Mouse (Mus musculus) embryonic facial prominence, embryonic 12.5 days (tissue): Measurements from ENCODE around the gene Tbx19. TPM values are rescaled to one million over a fixed set of nuclear protein-coding genes. Genes with fewer than 3 reads are reported as not detected.

Experiments
- ATAC-seq: fragments of 200-750 bp; cut with Nextera tagmentation; 2 replicates; pipeline ENCODE4 v1.8.0; 2017; ENCODE audit not compliant: insufficient number of reproducible peaks, insufficient read depth, low FRiP score, low TSS enrichment
- H3K27ac ChIP-seq: fragments of 300-500 bp; sonication (generic); 2 replicates; pipeline ENCODE4 v1.5.1; 2016; ENCODE audit warnings: mild to moderate bottlenecking
- H3K27me3 ChIP-seq: fragments of 300-500 bp; sonication (generic); 2 replicates; pipeline ENCODE4 v1.6.1; 2016; ENCODE audit warnings: mild to moderate bottlenecking, moderate library complexity
- H3K36me3 ChIP-seq: fragments of 300-500 bp; sonication (generic); 2 replicates; pipeline ENCODE4 v1.6.1; 2016; ENCODE audit warnings: mild to moderate bottlenecking
- H3K4me1 ChIP-seq: fragments of 300-500 bp; sonication (generic); 2 replicates; pipeline ENCODE4 v1.6.1; 2016
- H3K4me2 ChIP-seq: fragments of 300-500 bp; sonication (generic); replicated peaks from 2 replicates; pipeline ENCODE4 v1.6.1; 2016; ENCODE audit warnings: mild to moderate bottlenecking, moderate library complexity
- H3K4me3 ChIP-seq: fragments of 300-500 bp; sonication (generic); 2 replicates; pipeline ENCODE4 v1.5.1; 2016; ENCODE audit warnings: mild to moderate bottlenecking
- H3K9ac ChIP-seq: fragments of 300-500 bp; sonication (generic); 2 replicates; pipeline ENCODE4 v1.6.1; 2016; ENCODE audit warnings: mild to moderate bottlenecking, moderate library complexity
- H3K9me3 ChIP-seq: fragments of 300-500 bp; sonication (generic); 2 replicates; pipeline ENCODE4 v1.6.1; 2016; ENCODE audit warnings: mild to moderate bottlenecking, moderate library complexity
- WGBS: fragments of 180-500 bp; shearing (Covaris S2); methylation state at CpG from one replicate; pipeline ENCODE4 v1.1.7; 2016; 5-methylcytosine and 5-hydroxymethylcytosine counted together
- polyA plus RNA-seq: library from polyadenylated mRNA; unstranded; fragments of >200 nt; fragmentation: Nextera tagmentation; extraction: Ambion mirVana; gene quantifications from 2 replicates; pipeline ENCODE4 v1.2.1, GENCODE M21; 2016

Tbx19 gene
- polyA plus RNA-seq, 1 experiment from 2014 or later: not detected

DNA sequence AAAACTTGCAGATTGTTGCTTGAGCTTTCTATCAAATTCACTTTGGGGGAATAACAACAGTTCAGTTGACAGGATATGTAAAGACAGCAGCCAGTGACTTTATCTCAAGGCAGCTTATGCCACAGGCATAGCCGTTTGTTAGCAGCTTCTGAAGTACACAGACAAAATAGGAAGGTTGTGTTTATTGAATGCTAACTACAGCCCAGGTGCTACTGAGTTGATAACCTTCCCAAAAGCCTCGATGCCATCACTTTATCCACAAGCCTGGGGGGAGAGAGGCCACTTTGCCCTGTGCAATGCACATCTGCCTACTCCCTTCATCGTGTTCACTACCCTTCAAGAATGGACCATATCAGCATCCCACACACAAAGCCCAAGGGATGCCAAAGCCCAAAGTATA is 20.3 kb downstream of the Tbx19 start:
- 80% methylated on average over 3 of the region's 3 CpGs for WGBS
- ATAC-seq: no peak
- H3K4me2 ChIP-seq: no peak overlapping the region
- no peaks in the 10 kb centered on the region for H3K27me3 ChIP-seq
- H3K36me3 ChIP-seq: no peaks in the 10 kb centered on the region
- no peak overlapping the region for H3K9ac ChIP-seq
- H3K9me3 ChIP-seq: no peaks in the 10 kb centered on the region
- no peak overlapping the region for H3K4me3 ChIP-seq
- H3K4me1 ChIP-seq: no peaks in the 10 kb centered on the region; the same call in 1 of the 2 replicates
- H3K27ac ChIP-seq: no peak overlapping the region

DNA sequence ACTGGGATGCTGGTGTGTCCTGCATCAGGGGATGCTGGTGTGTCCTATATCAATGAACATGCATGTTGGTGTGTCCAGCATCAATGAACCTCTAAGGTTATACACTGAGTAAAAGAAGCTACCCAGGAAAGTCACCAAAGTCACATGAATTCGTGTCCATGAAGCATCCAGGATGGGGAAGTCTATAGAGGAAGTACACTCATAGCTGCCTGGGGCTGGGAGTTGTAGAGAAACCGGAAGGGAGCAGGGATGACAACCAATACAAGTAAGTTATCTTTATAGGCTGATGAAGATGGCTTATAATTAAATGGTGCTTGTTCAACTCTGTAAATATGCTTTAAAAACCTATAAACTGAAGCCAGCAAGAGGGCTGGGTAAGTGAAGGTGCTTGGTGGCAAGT is 26.7 kb downstream of the Tbx19 start:
- 73% methylated on average over 2 of the region's 2 CpGs for WGBS
- H3K27me3 ChIP-seq: no peaks in the 10 kb centered on the region
- no peak for ATAC-seq
- no peak overlapping the region for H3K9ac ChIP-seq
- no peak overlapping the region for H3K4me3 ChIP-seq
- H3K36me3 ChIP-seq: no peaks in the 10 kb centered on the region
- no peaks in the 10 kb centered on the region for H3K9me3 ChIP-seq
- H3K4me2 ChIP-seq: no peak overlapping the region
- H3K27ac ChIP-seq: no peak overlapping the region
- H3K4me1 ChIP-seq: no peaks in the 10 kb centered on the region

DNA sequence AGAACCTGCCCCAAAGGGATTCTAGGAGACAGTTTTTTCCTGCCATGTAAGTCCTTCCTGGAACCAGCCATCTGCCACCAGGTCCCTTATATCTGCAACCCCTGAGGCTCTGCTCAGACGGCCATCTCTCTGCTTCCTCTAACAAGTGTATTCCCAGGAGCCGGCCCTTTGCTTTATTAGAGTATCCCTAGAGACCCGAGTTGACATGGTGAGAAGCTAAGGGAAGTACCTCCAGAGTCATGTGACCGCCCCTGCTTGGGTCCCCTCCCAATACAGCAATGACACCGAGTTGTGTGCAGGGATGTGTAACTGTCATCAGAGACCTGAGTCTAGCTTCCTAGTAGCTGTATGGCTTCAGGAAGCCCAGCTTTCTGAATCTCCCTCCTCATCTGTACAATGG is 27.3 kb downstream of the Tbx19 start:
- H3K27ac ChIP-seq: no peak overlapping the region
- WGBS: 65% methylated on average over 5 of the region's 5 CpGs

DNA sequence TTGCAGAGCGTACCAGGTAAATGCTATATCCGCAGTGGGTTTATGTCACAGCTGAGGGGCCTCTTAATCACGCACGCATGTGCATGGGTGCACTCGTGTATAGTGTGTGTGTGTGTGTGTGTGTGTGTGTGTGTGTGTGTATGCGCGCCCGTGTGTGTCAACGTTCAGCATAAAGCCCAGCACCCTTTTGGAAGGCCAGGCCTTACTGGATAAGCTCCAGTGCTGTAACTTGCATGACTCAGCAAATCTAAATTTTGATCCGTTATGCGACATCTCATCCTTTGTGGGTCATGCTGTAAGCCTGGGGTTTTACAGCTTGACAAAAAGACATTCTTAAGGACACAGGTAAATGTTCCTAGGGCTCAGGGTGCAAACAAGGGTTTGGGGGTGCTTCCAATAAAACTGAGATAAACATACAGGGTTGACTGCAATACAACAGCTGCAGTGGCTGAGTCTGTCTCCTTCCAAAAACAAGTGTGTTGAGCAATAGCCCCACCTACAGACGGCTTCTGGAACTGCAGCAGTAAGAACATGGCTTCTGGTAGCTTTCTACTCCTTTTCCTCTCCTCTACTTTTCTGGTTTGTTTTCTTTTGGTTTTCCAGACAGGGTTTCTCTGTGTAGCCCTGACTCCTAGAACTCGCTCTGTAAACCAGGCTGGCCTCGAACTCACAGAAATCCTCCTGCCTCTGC is 28.2 kb downstream of the Tbx19 start:
- H3K9ac ChIP-seq: no peak overlapping the region
- no peak for ATAC-seq
- 76% methylated on average over 14 of the region's 14 CpGs for WGBS

More for the DNA sequence above, 27.3 kb downstream of the Tbx19 start:
- Histone ChIP-seq H3K27me3 (no peaks in the 10 kb centered on the region), H3K9me3 (no peaks in the 10 kb centered on the region), H3K36me3 (no peaks in the 10 kb centered on the region), H3K4me3 (no peak overlapping the region), H3K9ac (no peak overlapping the region), H3K4me2 (no peak overlapping the region), H3K4me1 (no peaks in the 10 kb centered on the region)
- ATAC-seq: no peak

DNA sequence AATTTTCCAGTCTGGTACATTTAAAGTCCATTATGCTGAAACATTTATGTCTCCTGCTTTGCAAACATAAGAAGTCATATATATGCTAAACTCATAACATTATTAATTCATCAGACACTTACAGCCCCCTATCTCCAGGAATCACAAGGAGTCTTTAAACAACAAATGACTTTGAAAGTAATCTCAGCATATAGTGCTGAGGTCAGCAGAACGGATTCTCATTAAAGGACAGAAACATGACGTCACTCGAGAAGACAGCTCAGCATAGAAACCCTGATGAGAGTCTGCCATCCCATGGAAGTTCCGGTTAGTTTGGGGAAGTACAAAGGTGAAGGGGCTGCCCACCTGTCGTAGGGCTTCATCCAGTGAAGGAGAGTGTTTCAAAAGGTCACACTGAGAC is 31.0 kb downstream of the Tbx19 start:
- no peak for ATAC-seq
- no peaks in the 10 kb centered on the region for H3K36me3 ChIP-seq
- H3K9ac ChIP-seq: no peak overlapping the region
- H3K27me3 ChIP-seq: no peaks in the 10 kb centered on the region
- WGBS: 74% methylated on average over 5 of the region's 5 CpGs
- no peak overlapping the region for H3K27ac ChIP-seq
- H3K4me3 ChIP-seq: no peak overlapping the region
- H3K4me1 ChIP-seq: no peaks in the 10 kb centered on the region
- H3K9me3 ChIP-seq: no peaks in the 10 kb centered on the region
- H3K4me2 ChIP-seq: no peak overlapping the region

More for the DNA sequence above, 28.2 kb downstream of the Tbx19 start:
- no peak overlapping the region for H3K4me3 ChIP-seq
- no peaks in the 10 kb centered on the region for H3K27me3 ChIP-seq
- H3K4me1 ChIP-seq: no peaks in the 10 kb centered on the region
- no peak overlapping the region for H3K27ac ChIP-seq
- H3K4me2 ChIP-seq: no peak overlapping the region
- no peaks in the 10 kb centered on the region for H3K36me3 ChIP-seq
- no peaks in the 10 kb centered on the region for H3K9me3 ChIP-seq

DNA sequence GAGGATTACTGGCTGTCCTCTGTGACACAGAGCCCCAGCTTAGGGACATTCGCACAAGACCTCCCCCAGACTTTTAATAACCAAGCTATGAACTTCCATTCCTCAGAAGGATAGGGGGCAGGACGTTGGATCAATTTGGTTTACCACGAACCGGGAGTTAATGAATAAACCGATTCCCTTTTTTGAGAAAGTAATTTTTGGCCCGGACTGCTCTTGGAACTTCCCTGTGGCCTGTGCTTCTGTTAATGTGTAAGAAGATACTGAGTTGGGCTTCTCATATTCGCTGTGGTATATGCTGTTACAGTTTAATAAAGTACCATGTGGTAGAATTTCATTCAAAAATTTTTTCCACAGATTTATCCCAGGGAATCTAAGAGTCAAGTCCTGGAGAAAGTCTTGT is 39.5 kb downstream of the Tbx19 start:
- Histone ChIP-seq H3K9me3 (no peaks in the 10 kb centered on the region), H3K4me2 (no peak overlapping the region), H3K27me3 (no peaks in the 10 kb centered on the region), H3K4me3 (no peak overlapping the region), H3K9ac (no peak overlapping the region), H3K36me3 (no peaks in the 10 kb centered on the region), H3K27ac (no peak overlapping the region), H3K4me1 (peaks cover 6% of the 10 kb centered on the region; the same call in 1 of the 2 replicates)
- WGBS: 77% methylated on average over 7 of the region's 7 CpGs
- ATAC-seq: no peak

DNA sequence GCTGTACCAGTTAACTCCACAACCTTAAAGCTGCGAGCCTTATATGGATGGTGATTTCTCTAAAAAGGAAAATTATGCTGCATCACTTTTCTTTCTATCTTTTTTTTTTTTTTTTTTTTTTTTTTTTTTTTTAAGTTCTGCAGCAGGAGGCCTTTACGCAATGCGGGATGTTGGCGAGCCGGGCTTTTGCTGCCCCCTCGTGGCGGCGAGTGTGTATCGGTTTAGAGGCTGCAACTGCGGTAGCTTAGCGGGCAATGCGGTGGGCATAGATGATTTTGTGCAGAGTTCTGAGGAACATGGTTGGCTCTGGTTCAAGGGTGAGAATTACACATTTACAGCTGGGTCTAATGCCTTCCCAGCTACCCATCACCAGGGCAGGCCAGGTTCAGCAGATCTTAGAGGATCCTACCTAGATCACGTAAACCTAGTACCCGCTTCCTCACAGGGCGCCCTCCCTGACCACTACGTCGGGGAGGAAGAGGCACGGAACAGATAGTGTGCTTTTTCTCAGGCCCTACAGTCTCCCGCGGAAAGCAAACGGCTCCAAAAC is 40.1 kb downstream of the Tbx19 start:
- Histone ChIP-seq H3K4me1 (peaks cover 6% of the 10 kb centered on the region; the same call in 1 of the 2 replicates), H3K9ac (no peak overlapping the region), H3K9me3 (no peaks in the 10 kb centered on the region), H3K36me3 (no peaks in the 10 kb centered on the region), H3K27me3 (no peaks in the 10 kb centered on the region), H3K4me3 (no peak overlapping the region), H3K4me2 (peak overlapping the region; percentile 19), H3K27ac (no peak overlapping the region)
- no peak for ATAC-seq
- 17% methylated on average over 21 of the region's 21 CpGs for WGBS

DNA sequence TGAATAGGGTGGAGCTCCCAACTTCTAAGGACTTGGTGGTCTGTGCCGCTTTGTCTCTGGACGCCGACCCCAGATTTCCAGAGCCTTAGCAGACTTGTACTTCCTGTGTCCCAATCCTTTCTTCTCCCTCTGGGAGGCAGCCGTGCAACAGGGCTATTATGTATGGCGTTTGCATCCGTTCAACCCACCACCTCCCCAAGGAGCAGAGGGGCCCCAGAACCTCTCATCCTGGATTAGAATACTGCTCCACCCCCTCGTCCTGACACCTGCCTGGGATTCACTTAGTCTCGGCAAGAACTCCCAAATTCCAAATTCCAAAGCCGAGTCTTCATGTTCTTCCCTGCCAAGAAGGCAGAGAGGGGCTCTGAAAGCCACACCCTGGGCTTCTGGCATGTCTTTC is 40.8 kb downstream of the Tbx19 start:
- Histone ChIP-seq H3K36me3 (no peaks in the 10 kb centered on the region), H3K4me1 (peaks cover 9% of the 10 kb centered on the region; the same call in 1 of the 2 replicates), H3K9ac (no peak overlapping the region), H3K4me2 (peak overlapping the region; percentile 36), H3K4me3 (no peak overlapping the region), H3K27me3 (no peaks in the 10 kb centered on the region), H3K27ac (no peak overlapping the region), H3K9me3 (no peaks in the 10 kb centered on the region)
- WGBS: 11% methylated on average over 9 of the region's 9 CpGs
- no peak for ATAC-seq

DNA sequence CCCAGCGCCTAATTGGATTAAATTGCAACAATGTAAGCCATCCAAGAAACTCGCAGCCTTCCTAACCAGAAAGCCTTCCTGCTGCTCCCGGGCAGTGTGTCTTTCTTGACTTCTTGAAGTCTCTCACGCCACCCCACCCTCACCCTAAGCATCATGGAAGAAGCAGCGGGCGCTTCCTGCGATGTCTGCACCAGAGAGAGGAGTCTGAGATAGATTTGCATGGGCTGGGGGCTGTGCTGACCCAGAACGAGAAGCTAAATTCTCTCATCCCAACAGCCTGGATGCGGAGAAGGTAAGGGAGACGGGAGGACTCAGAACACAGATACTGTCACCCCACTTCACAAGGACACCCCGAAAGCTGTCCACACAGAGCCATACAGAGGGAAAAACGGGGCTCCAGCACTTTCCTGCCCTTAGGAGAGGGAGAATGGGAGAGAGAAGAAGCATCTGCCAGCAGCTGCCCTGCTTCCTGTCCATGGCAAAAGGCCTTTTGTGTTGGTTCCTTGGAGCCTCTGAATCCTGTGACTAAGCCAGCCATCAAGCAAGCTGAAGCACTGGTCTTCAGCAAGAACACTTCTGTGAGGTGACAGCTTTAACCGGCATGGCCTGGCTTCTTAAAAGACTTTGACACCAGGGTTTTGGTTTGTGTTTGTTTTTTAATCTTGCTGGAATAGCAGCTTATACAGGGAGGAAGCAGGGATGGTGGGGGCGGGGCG is 41.4 kb downstream of the Tbx19 start:
- no peaks in the 10 kb centered on the region for H3K9me3 ChIP-seq
- H3K27ac ChIP-seq: no peak overlapping the region
- H3K36me3 ChIP-seq: no peaks in the 10 kb centered on the region
- H3K9ac ChIP-seq: no peak overlapping the region
- 0 out of 2 replicates have a peak overlapping the region, but pooled peaks have one; percentile 36 for H3K4me2 ChIP-seq
- no peak for ATAC-seq
- whole genome bisulfite sequencing: 60% methylated on average over 15 of the region's 15 CpGs
- H3K27me3 ChIP-seq: no peaks in the 10 kb centered on the region
- H3K4me3 ChIP-seq: no peak overlapping the region
- H3K4me1 ChIP-seq: peaks cover 11% of the 10 kb centered on the region

DNA sequence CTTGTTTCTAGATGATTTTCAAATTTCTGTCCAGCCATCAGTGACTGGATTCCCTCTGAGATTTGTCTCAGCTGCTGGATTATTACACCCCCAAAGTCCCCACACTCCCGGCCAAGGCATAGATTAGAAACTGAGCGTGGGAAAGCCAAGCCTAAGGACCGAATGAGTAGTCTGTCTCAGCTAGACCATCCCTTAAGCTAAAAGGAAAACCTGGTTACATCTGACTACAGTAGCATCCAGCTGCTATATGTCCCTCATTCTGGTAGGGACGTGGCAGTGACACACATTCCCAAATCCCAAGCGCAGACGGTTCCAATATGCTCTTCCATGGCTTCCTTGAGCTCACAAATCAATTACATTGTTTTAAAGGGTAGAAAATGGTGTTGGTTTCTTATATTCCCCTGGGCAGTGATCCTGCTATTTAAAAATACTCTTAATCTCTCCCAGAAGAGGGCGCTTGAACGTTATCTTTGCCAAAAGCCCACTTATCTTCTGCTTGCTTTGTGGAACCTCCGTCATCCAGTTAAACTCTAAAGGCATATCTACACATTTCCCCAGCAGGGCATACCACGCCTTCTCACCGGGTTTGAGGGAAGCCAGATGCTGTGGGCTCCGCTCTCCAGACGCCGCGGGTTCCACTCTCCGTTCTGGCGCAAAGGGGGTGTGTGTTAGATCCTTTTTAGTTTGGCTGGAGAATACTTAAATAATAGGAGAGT is 46.0 kb downstream of the Tbx19 start:
- H3K36me3 ChIP-seq: no peaks in the 10 kb centered on the region

DNA sequence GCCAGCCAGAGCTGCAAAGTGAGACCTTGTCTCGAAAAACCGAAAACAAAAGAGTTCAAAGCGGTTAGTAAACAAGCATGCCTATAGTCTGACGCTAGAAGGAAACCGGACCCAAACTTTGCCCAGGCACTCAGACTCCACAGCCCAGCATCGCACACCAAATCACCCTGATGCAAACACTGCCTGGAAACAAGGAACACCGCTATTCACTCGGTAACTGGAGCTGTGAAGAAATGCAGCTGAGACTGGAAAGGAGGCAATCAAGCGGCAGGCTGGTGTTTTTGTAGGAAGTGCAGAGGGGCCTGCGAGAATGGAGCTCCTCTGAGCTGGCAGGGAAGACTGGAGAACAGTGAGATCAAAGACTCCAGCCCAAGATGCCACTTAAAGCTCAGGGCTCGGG is 46.9 kb downstream of the Tbx19 start:
- no peak overlapping the region for H3K9ac ChIP-seq
- H3K4me2 ChIP-seq: no peak overlapping the region
- ATAC-seq: no peak
- no peaks in the 10 kb centered on the region for H3K9me3 ChIP-seq
- H3K27ac ChIP-seq: no peak overlapping the region
- H3K36me3 ChIP-seq: no peaks in the 10 kb centered on the region
- H3K27me3 ChIP-seq: no peaks in the 10 kb centered on the region
- H3K4me1 ChIP-seq: peaks cover 5% of the 10 kb centered on the region
- H3K4me3 ChIP-seq: no peak overlapping the region
- WGBS: 36% methylated on average over 11 of the region's 11 CpGs

More for the DNA sequence above, 46.0 kb downstream of the Tbx19 start:
- H3K9me3 ChIP-seq: no peaks in the 10 kb centered on the region
- WGBS: 33% methylated on average over 17 of the region's 17 CpGs
- H3K4me1 ChIP-seq: peaks cover 6% of the 10 kb centered on the region
- no peaks in the 10 kb centered on the region for H3K27me3 ChIP-seq
- H3K9ac ChIP-seq: no peak overlapping the region
- H3K27ac ChIP-seq: no peak overlapping the region
- no peak for ATAC-seq
- H3K4me3 ChIP-seq: no peak overlapping the region
- H3K4me2 ChIP-seq: 0 out of 2 replicates have a peak overlapping the region, but pooled peaks have one; percentile 21
